In the genomic region with DNA sequence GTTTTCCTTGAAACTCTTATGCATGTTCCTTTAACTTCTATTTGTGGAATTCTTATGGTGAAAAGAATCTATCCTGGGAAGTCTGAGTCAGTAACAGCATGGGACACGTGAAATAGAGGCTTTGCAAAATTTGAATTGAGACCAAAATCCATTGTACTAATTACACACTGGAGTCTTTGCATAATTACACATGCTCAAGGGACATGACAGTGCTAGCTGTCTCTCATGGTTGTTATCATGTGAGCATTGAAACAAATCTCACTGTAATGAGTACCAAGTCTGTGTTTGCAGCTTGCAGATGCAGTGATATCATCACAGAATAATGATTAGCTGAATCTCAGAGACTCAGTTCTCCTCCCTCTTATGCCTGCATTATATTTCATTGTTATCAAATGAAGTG, we compare ENCODE assay signal across 31 mouse cellular contexts. TPM values are rescaled to one million over a fixed set of nuclear protein-coding genes. Genes with fewer than 3 reads are reported as not detected.
DNase-seq lines count a peak whose midpoint lies in the region; ATAC-seq lines count a peak whose summit lies in the region.
"Had no signal": no experiment of that assay in that cellular context is flagged by ENCODE, and none has a peak within 500 bp of the region (broad histone marks: within the 10 kb centered on the region; RNA-seq: fewer than 3 reads in every experiment).

No protein-coding gene starts in this region.

- no peaks in the 10 kb centered on the region for H3K36me3 ChIP-seq in forebrain, embryonic 16.5 days (ENCODE audit: control insufficient read depth, insufficient read depth)
- H3K36me3 ChIP-seq in midbrain, embryonic 16.5 days (ENCODE audit: control insufficient read depth, insufficient read depth, low read length): no peaks in the 10 kb centered on the region
- H3K36me3 ChIP-seq: embryonic facial prominence, embryonic 13.5 days; heart, embryonic 10.5 days; intestine, embryonic 15.5 days; limb, embryonic 13.5 days; liver, embryonic 12.5 days had no signal

- H3K9me3 ChIP-seq in forebrain, embryonic 16.5 days (ENCODE audit: control insufficient read depth, low read length): no peaks in the 10 kb centered on the region
- no peaks in the 10 kb centered on the region for H3K9me3 ChIP-seq in midbrain, embryonic 16.5 days (replicated peaks; ENCODE audit: control insufficient read depth, low read length, poor library complexity, severe bottlenecking)
- H3K9me3 ChIP-seq: embryonic facial prominence, embryonic 13.5 days; heart, embryonic 10.5 days; intestine, embryonic 15.5 days; limb, embryonic 13.5 days; liver, embryonic 12.5 days had no signal

- H3K4me3 ChIP-seq in forebrain, embryonic 16.5 days (replicated peaks; ENCODE audit: low read length): no peak overlapping the region
- H3K4me3 ChIP-seq in midbrain, embryonic 16.5 days (ENCODE audit: low read depth, low read length): no peak overlapping the region
- H3K4me3 ChIP-seq: embryonic facial prominence, embryonic 13.5 days; erythroblast, embryonic 14.5 days; heart, embryonic 10.5 days; intestine, embryonic 15.5 days; layer of hippocampus, adult 2 months; limb, embryonic 13.5 days; liver, embryonic 12.5 days had no signal

- no peaks in the 10 kb centered on the region for H3K27me3 ChIP-seq in forebrain, embryonic 16.5 days (replicated peaks; ENCODE audit: control insufficient read depth, insufficient read depth, low read length)
- H3K27me3 ChIP-seq in midbrain, embryonic 16.5 days (ENCODE audit: control insufficient read depth, insufficient read depth, low read depth, low read length): no peaks in the 10 kb centered on the region
- H3K27me3 ChIP-seq: embryonic facial prominence, embryonic 13.5 days; intestine, embryonic 15.5 days; limb, embryonic 13.5 days; liver, embryonic 12.5 days had no signal

- H3K27ac ChIP-seq in forebrain, embryonic 16.5 days (ENCODE audit: low read length): no peak overlapping the region
- no peak overlapping the region for H3K27ac ChIP-seq in midbrain, embryonic 16.5 days (ENCODE audit: low read length)
- H3K27ac ChIP-seq: embryonic facial prominence, embryonic 13.5 days; heart, embryonic 10.5 days; intestine, embryonic 15.5 days; layer of hippocampus, adult 2 months; limb, embryonic 13.5 days; liver, embryonic 12.5 days had no signal

- ATAC-seq in frontal cortex, adult (ENCODE audit: low TSS enrichment): peak; percentile 65
- peak; percentile 96 for ATAC-seq in forebrain, embryonic 16.5 days
- peak; percentile 75 for ATAC-seq in midbrain, embryonic 16.5 days
- ATAC-seq: intestine, embryonic 15.5 days; liver, embryonic 12.5 days had no signal

- WGBS in forebrain, embryonic 16.5 days: 7% methylated on average over 1 of the region's 1 CpGs
- WGBS in midbrain, embryonic 16.5 days: 13% methylated on average over 1 of the region's 1 CpGs

- no peak overlapping the region for H3K9ac ChIP-seq in forebrain, embryonic 16.5 days (replicated peaks; ENCODE audit: low read depth, low read length)
- H3K9ac ChIP-seq in midbrain, embryonic 16.5 days (ENCODE audit: low read depth, low read length): no peak overlapping the region
- H3K9ac ChIP-seq: embryonic facial prominence, embryonic 13.5 days; intestine, embryonic 15.5 days; limb, embryonic 13.5 days; liver, embryonic 12.5 days had no signal

- DNase-seq in frontal cortex, adult 2 months (ENCODE audit: extremely low spot score in 1 of 2, low spot score in 1 of 2): no peak
- peak; percentile 65 for DNase-seq in Muller cell, postnatal 12 days (ENCODE audit: inconsistent ontology term)
- no peak for DNase-seq in heart, postnatal 25 days (ENCODE audit: low spot score)
- DNase-seq in MN1 (ENCODE audit: low spot score): no peak
- DNase-seq in spleen, adult 18-20 months: no peak
- DNase-seq: adrenal gland, adult 2 months; cerebellum, adult 2 months; cerebellum, postnatal 25 days; gastrocnemius, postnatal 10 days; kidney, adult 8-10 months; kidney, postnatal 25 days; layer of hippocampus, postnatal 36 days; lung, adult 2 months; lung, postnatal 14 days; right cerebral cortex, postnatal 14 days; thymus, postnatal 14 days had no signal

- H3K4me2 ChIP-seq in forebrain, embryonic 16.5 days (ENCODE audit: low read length): no peak overlapping the region
- no peak overlapping the region for H3K4me2 ChIP-seq in midbrain, embryonic 16.5 days (ENCODE audit: low read length)
- H3K4me2 ChIP-seq: embryonic facial prominence, embryonic 13.5 days; intestine, embryonic 15.5 days; limb, embryonic 13.5 days; liver, embryonic 12.5 days had no signal

- peaks cover 3% of the 10 kb centered on the region; the same call in 1 of the 2 replicates for H3K4me1 ChIP-seq in forebrain, embryonic 16.5 days (replicated peaks; ENCODE audit: control insufficient read depth, insufficient read depth, low read length)
- H3K4me1 ChIP-seq in midbrain, embryonic 16.5 days (ENCODE audit: control insufficient read depth, insufficient read depth, low read length): no peaks in the 10 kb centered on the region
- H3K4me1 ChIP-seq: embryonic facial prominence, embryonic 13.5 days; heart, embryonic 10.5 days; intestine, embryonic 15.5 days; limb, embryonic 13.5 days; liver, embryonic 12.5 days had no signal

- intact Hi-C loops in heart, postnatal 25 days (cut with DNase I): no loop called here

RNA-seq across cellular contexts. Expression of a gene that starts 22.2 kb away (rescaled TPM):
- 334 and 350 TPM in 2 replicates for polyA plus RNA-seq in frontal cortex, adult 2 months (2012; rRNA removed)
- 29.0 and 31.9 TPM in 2 replicates for polyA plus RNA-seq in forebrain, embryonic 16.5 days (2015; fragmentation: Nextera tagmentation; extraction: Ambion mirVana)
- 45.9 and 47.1 TPM in 2 replicates for polyA plus RNA-seq in midbrain, embryonic 16.5 days (2015; fragmentation: Nextera tagmentation; extraction: Ambion mirVana)
- total RNA-seq in heart, postnatal 25 days (2021): under 1 TPM in 1 of 2 experiments, not detected in 1; 0.36 TPM
- total RNA-seq: granulocyte monocyte progenitor cell, adult 5-6 weeks; hematopoietic stem cell, adult 5-6 weeks; megakaryocyte progenitor cell, adult 5-6 weeks; neutrophil, adult 5-6 weeks had no signal
- polyA plus RNA-seq: erythroblast, embryonic 14.5 days; lung, adult 2 months; testis, adult 2 months had no signal
